Mouse (Mus musculus) brain, embryonic 18.5 days (tissue): Measurements from ENCODE around the gene 1110032F04Rik.
A peak's percentile ranks its signal among the peaks of the same experiment; 100 is the strongest.
"Not testable (repeated sequence)": the region's sequence is repeated elsewhere in the genome, so short reads cannot be mapped to it uniquely, and the experiment has no call there.

ENCODE experiments used
- DNase-seq: peaks from one replicate; pipeline ENCODE4 v3.0.0-alpha.2; 2012; ENCODE audit warnings: low read depth, low spot score

The 1110032F04Rik gene

GRCm38 (mm10) chr3:68869211-68869690 lies at the start of gene 1110032F04Rik:
TSS of gene 1110032F04Rik (plus strand) at chr3:68869586.
- DNase-seq, result no peak

DNA sequence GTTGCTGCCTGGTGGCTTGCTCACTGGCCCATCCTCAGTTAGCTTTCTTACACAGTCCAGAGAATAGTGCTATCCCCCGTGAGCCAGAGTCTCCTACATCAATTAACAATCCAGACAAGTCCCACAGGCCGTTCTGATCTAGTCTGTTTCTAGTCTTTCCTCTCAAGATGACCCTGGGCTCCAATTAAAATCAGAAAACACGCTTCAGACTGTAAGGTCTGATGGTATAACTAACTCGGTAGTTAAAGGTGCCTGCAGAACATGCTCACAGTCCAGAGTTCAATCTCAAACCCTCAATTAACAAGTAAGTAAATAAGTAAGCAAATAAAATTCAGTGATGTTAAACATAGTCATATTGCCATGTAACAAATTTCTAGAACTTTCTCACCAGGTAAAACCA lies 48.0 kb upstream of the 1110032F04Rik start:
- no peak for DNase-seq

GRCm38 (mm10) chr3:68821926-68822341 lies 47.5 kb upstream of the 1110032F04Rik start:
- peak; percentile 20 for DNase-seq

DNA sequence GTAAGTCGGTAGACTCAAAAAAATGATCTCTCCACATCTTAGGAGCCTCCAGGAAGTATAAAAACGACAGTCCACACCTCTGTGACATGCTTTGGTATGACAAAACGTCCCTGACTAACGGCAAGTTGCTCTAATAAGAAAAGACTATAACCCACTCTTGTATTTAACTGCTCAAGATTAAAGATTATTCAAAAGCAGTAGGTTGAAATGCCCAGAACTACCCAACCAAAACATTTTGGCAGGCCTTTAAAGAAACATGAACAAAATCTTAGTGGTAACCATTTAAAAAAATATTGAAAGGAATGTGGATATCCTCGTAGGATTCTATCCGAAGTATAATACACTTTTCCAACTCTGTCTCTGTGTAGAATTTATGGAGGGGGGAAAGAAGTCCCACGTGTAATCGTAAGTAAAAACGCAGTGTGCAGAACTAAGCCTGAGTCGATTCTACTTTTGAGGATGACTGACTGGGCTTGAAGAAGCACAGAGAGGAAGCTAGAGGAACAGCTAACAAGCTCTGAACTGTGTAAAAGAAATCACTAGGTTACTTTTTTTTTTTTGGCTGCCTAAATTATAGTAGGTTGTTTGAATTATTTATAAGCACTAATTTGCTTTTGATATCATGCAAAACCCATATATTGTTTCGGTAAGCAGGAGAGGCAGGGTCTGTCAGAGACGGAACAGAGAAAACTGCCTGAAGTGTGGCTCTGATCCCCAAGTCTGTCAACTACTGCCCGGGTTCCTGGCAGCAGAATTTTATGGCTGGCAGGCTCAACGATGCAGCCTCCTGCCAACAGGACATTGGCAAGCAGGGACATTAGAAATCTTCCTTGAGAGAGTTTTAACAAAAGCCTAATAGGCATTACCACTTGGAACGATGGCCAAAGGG lies 45.3 kb upstream of the 1110032F04Rik start:
- DNase-seq, result peak; percentile 51

GRCm38 (mm10) chr3:68824765-68825090 lies 44.7 kb upstream of the 1110032F04Rik start:
- no peak for DNase-seq

GRCm38 (mm10) chr3:68825151-68825550 lies 44.2 kb upstream of the 1110032F04Rik start:
- no peak for DNase-seq

DNA sequence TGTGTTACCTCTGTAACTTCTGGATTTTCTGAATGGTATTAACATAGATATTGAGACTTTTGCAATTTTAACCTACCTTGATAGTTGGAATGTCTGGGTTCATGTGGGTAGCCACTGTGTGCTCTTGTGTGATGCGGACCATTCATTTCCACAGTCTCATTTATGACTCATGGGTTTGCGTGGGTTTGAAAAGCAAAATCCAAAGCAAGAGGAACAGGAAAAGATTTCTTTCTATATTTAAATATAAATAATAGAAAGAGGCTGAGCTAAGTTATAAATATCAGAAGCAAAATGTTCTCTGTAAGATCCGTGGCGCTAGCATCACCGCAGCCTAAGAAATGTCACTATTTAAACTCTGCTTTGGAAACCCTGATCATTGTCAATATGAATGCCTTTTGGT lies 41.7 kb upstream of the 1110032F04Rik start:
- DNase-seq, result no peak

DNA sequence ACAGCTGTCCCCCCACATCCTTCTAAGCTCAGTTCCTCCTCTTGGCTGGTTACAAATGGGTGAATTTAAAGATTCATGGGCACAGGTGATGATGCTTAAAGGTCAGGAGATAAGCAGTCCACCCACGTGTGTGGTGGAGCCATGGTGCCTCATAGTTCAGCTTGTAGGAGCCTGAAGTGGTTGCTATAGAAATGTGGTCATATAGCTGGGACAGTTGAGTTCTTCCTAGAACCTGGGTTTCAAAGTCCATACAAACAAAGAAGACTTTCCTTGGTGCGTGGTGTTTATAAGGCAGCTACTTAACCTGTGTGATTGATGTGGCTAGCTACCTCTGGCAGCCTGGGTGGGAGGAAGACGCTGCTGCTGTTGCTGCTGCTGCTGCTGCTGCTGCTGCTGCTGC lies 39.4 kb upstream of the 1110032F04Rik start:
- DNase-seq, result no peak

GRCm38 (mm10) chr3:68836857-68837499 lies 32.4 kb upstream of the 1110032F04Rik start:
- DNase-seq, result no peak

DNA sequence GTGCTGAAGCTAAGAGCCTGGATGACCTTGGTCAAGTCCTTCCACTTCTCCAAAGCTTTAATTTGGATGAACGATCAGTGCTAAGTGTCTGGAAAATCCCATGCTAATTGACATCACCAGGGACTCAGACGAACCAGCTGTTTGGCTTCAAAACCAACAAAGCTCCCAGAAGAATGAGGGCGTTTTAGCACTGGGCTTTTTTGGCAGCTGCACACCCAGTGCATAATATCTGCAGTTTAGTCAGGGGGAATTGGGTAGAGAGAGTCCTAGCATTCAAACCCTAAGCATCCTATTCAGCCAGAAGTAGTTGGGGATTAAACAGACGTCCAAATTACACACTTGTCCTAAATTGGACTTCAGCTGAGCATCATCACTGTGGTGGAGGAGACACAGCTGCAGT lies 29.2 kb upstream of the 1110032F04Rik start:
- no peak for DNase-seq

GRCm38 (mm10) chr3:68844025-68844424 lies 25.4 kb upstream of the 1110032F04Rik start:
- no peak for DNase-seq

DNA sequence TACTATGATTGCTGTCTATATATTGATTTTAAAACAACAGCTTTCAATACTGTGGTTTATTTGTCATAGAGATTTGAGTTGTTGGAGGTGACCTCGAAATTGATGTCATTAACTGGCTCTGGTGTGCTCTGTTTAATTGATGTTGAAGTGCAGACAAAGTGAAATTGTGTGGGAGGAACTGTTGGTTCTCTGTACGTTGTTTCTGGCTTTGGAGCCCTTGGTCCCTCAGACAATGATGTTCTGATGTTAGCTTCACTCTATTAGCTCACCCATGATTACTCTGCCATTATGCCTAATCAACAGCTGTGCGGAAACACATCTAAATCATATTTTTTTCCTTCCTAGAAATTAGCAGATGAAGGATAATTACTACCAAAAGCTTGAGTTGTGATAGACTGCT lies 21.1 kb upstream of the 1110032F04Rik start:
- DNase-seq, result no peak

DNA sequence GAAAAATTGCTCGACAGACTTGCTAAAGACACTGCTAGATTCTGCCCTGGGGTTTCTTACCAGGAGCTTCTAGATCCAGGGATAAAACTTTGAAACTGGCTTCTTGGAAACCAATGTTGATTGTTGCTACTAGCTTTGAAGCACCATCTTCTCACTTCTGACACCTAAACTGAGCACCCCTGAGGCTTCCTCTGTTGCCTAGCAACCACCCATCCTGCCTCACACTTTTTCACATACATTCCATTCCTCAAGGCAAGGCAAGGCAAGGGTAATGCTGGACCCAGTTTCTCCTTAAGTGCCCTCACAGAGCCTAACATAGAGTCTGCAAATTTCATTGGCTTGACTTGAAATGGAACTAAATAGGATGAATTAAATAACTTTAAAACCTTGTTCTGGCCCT lies 17.0 kb upstream of the 1110032F04Rik start:
- no peak for DNase-seq

DNA sequence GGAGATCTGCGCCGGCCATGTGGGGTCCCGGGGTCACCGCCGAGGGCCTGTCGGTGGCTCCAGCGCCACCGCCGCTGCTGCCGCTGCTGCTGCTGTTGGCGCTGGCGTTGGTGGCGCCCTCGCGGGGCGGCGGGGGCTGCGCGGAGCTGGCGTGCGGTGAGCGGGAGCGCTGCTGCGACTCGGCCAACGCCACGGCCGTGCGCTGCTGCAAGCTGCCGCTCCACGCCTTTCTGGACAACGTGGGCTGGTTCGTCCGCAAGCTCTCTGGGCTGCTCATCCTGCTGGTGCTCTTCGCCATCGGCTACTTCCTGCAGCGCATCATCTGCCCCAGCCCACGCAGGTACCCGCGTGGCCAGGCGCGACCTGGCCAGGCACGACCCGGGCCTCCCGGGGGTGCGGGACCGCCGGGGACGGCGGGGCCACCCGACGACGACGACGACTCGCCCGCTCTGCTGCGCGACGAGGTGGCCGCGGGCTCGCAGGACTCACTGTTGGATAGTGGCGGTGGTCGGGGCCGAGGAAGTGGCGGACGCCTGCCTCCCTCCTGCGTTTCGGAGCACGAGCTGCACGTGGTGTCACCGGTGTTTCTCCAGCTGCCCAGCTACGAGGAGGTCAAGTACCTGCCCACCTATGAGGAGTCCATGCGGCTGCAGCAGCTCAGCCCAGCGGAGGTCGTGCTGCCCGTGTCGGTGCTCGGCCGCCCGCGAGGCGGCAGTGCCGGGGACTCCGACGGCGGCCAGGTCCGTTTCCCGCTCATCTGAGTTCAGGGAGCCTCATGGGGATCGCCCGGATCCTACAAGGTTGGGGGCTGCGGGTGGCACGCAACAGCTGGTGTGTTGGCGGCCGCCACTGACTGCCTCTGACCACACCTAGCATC lies 543 bp downstream of the 1110032F04Rik start:
- DNase-seq, result no peak

DNA sequence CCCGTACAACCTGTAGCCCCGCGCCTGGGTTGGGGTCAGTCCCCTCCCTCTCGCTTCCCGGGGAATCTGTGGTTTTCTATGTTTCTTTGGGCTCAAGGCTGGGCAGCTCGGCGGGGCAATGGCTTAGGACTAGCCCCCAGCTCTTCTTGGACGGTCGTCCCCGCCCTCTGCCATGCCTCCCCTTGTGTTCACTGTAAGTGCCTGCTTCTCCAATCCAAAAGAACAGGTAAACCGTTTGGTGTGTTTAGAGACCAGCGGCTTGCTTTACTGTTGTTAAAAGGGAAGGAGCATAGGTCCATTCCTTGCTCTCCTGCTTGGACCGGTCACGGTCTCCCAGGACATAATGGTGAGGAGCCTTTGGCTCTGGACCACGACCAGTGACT lies 1.2 kb downstream of the 1110032F04Rik start:
- DNase-seq, result no peak

DNA sequence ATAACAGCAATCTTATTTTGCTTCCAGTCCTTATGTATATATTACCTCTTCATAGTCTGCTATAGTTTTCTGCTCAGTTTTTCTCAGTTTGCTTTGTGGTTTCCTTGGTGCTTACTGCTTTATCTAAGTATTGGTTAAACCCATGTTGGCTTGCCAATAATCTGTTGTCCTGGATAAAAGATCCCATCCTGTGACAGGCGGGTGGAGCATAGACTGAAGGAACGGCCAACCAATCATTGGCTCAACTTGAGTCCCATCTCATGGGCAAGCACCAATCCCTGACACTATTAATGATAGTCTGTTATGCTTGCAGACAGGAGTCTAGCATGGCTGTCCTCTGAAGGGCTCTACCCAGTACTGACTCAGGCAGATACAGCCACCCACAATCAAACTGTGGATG lies 4.7 kb downstream of the 1110032F04Rik start:
- DNase-seq, result no peak

GRCm38 (mm10) chr3:68886845-68887244 lies 17.5 kb downstream of the 1110032F04Rik start:
- DNase-seq, result no peak

DNA sequence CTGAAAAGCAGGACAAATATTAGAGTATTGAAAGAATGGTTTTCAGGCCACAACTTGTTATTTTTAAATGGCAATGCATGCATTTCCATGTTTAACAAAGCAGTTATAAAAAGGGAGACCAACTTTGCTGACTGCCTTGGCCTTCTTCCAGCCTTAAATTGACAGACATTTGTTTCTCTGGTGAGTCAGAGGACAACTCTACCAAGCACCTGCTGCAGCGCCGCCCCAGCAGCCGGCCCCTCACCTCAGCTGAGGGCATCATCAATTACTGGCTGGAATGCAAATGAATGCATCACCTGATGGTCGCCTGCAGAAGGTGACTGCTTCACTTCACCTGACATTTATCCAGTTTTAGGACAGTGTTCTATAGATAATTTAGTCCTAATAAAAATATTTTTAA lies 26.0 kb downstream of the 1110032F04Rik start:
- no peak for DNase-seq

DNA sequence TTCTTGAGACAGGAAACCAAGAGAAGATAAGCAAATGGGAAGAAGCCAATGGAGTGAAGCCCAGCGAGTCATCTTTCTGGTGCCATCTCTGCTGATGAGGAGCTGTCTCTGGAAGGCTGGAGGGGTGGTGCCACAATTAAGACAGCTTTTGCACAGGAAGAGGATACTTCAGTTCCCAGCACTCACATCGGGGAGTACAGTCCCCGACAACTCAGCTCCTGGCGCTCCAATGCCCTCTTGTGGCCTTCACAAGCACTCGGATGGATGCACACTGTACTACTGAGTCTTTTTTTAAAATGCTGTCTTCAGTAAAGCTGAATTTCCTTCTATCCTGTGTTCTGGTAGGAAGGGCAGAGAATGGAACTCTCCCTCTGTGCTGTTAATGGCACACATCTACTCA lies 27.8 kb downstream of the 1110032F04Rik start:
- no peak for DNase-seq

DNA sequence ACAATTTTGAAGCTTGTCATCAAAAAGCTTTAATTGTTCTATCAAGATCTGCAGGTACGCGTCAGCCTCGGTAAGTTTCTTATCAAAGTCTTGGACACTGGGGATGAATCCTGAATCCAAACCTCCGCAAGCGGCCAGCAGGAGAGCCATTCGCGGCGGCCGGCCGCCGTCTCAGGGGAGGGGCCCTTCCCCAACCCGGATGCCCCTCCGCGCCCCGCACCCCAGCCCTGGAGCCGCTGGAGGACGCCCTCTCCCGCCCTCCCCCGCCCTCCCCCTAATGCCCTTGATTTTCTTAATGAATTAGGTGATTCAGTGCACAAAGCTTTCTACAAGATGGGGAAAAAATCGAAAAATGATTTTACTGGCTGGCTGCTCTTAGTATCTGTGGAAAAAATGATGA lies 33.2 kb downstream of the 1110032F04Rik start:
- DNase-seq, result not testable (repeated sequence)

DNA sequence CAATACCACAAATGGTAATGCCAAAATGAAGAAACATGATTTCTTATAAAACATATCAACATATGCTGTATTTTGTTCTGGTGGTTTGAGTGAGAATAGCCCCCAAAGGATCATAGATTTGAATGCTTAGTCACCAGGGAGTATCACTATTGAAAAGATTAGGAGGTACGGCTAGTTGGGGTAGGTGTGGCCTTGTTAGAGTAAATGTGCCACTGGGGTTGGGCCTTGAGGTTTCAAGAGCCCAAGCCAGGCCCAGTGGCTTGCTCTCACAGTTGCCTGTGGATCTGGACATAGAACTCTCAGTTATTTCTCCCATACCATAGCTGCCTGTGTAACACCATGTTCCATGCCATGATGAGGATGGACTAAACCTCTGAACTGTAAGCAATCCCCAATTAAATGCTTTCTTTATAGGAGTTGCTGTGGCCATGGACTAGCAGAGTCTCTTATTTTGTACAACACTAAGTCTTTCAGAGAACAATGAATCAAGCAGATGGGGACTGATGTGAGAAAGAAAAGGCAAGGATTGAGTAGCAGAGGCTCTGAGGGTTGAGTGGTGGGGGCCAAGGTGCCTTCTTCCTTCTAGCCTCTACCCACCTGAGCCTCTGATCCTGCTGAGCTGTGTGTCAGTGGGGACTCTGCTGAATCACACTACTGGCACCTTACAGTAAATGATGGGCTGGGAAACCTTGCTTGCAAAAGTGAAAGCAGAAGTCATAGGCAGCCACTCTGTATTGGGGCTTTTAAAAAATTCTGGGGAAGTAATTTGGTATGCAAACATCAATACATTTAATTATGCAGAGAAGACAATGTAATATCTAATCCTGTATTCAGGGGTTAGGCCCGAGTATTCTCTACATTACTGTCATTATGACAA lies 35.8 kb downstream of the 1110032F04Rik start:
- no peak for DNase-seq
